Mouse (Mus musculus) Patski (cell line): ENCODE results near the gene Cfap61. TPM values are rescaled to one million over a fixed set of nuclear protein-coding genes. Genes with fewer than 3 reads are reported as not detected.

Experiments
- ATAC-seq: fragments of 100-300 bp; one replicate; pipeline ENCODE4 v1.8.0; 2021
- CTCF ChIA-PET: fragments of 350-600 bp; sonication (Branson Sonifier 250); formaldehyde crosslinking; loops from one replicate; lab custom pipeline; 2022; ENCODE audit warnings: inconsistent platforms; lab: Charles Lee
- POLR2A ChIA-PET: fragments of 350-600 bp; sonication (Branson Sonifier 250); formaldehyde crosslinking; loops from one replicate; lab custom pipeline; 2022; ENCODE audit warnings: antibody characterized with exemption, inconsistent platforms; lab: Charles Lee
- DNase-seq: peaks from one replicate; pipeline ENCODE4 v3.0.0-alpha.2; 2011; ENCODE audit warnings: low read depth, low spot score
- H3K27me3 ChIP-seq: fragments of 371-371 bp; one replicate; pipeline ENCODE4 v1.5.1; 2021
- CTCF ChIP-seq: fragments of 100-300 bp; IDR thresholded peaks from one replicate; pipeline ENCODE4 v1.5.1; 2021
- in situ Hi-C: fragments of 300-500 bp; cut with MboI; formaldehyde crosslinking; loops from 3 replicates; pipeline ENCODE4 v1.11.1; 2018; ENCODE audit warnings: low pct_unique_long_range_greater_than_20kb, mixed read lengths
- polyA plus RNA-seq: library from polyadenylated mRNA; unstranded; gene quantifications from one replicate; pipeline ENCODE4 v1.2.3, GENCODE M21; 2021

Gene Cfap61
- polyA plus RNA-seq, 1 experiment from 2014 or later = 0.64 TPM

DNA sequence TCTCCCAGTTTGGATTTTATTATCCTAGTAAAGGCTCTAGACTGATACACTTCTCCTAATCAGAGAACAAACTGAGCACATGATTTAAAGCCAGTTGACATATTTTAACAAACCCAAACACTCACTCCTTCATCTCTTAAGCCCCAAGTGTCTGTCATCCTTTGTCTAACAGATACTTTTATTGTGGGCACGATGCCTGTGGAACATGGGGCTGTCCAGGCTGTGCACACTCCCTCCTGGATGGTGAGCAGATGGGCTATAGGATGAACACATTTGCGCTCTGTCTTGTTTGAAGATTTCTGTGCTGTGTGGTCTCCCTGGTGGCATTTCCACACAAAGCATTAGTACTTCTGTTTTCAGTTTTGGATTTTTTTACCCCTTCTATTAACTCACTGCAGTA lies 293.9 kb downstream of the Cfap61 start:
- ATAC-seq = no peak

DNA sequence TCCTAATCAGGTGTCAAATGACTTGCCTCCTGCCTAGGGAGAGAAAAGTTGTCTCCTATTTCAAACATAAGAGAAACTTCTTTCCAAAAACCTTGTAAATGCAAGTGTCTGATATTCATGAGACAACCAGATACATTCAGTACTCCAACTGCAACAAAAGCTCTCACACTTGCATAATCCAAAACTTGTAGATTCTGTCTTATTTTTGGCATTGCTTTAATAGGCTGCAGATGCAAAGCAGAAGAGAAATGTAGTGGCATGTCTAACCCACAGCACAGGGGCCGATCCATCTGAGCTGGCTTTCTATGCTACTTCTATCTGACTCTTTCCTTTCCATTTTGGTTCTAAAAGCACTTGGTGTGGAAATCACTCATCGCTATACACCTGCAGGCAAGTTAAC lies 296.9 kb downstream of the Cfap61 start:
- CTCF ChIA-PET = no interaction called here
- no peak for DNase-seq
- no peak for ATAC-seq
- POLR2A ChIA-PET = no interaction called here
- no peak for TF ChIP-seq CTCF
- in situ Hi-C loops = no loop called here
- peaks cover 34% of the 10 kb centered on the region for H3K27me3 ChIP-seq

More for the DNA sequence above, 293.9 kb downstream of the Cfap61 start:
- POLR2A ChIA-PET = no interaction called here
- peaks cover 62% of the 10 kb centered on the region for H3K27me3 ChIP-seq
- CTCF ChIA-PET = no interaction called here
- in situ Hi-C loops = no loop called here
- DNase-seq = no peak
- TF ChIP-seq CTCF = no peak

DNA sequence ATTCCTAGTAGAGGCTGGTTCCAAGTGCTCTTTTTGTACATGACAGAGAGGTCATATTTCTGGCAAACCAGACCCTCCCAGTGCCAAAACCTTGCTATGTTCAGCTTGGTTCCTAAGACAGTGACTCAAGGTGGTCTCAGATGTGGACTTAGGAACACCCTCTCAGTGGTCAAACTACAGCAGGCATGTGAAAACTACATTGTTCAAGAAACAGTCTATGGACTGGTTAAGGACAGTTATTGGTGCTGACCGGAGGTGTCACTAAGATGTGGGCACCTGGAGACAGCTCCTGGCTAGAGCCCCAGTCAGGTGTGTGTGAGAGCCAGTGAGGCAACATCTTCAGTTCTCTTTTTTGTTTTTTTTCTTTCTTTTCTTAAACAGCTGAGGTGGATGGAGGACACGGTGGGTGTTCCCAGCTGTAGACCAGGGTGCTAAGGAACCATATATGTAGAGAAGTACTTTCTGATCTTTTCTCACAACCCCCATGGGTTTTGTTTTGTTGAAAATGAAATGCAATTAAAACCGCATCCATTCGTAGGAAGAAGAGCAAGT lies 304.7 kb downstream of the Cfap61 start:
- DNase-seq (no peak), ATAC-seq (no peak)
- POLR2A ChIA-PET = interaction anchor here (0.6 to 0.7 kb wide), 2 partner anchors 130 to 294 kb away, joined by 3 to 9 read pairs; no protein-coding TSS in a partner anchor
- no peak for TF ChIP-seq CTCF
- in situ Hi-C loops = no loop called here
- CTCF ChIA-PET = no interaction called here
- H3K27me3 ChIP-seq = no peaks in the 10 kb centered on the region

DNA sequence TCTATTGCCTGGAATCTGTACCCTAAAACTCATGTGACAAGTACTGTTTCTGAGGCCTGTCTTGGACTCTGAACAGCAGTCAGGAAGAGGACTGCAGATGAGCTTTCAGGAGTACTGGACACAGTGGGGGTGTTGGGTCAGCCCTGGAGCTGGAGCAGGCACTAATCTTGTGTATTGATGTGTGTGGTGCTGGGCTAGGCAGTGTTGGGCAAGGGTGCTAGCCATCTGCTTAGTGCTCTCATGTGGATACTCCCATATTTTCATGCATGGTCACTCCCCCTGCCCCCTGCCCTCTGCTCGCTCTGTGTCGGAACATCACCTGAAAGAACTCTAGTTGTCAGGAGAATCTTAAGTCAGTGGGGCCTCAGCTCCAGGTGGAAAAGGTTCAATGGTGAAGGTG lies 309.5 kb downstream of the Cfap61 start:
- in situ Hi-C loops = no loop called here
- ChIA-PET POLR2A (no interaction called here), CTCF (no interaction called here)
- TF ChIP-seq CTCF = no peak
- H3K27me3 ChIP-seq = no peaks in the 10 kb centered on the region
- no peak for ATAC-seq
- DNase-seq = no peak

DNA sequence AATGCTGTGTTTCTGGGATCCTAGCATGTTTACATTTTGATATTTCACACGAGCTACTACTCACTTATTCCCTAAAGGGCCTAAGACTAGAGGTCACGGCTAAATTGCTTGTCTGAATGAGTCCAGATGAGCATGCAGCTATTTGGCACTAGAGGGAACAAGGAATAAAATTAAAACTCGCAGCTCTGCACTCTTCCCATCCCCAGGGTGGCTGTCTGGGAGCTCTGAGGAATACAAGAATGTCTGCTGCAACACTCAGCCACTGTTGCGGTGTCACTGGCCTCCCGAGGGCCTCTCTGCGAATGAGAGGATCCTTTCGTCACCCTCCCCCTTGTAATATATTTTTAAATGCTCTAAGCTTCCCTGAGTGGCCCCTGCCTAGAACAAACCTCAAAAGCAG lies 310.8 kb downstream of the Cfap61 start:
- ATAC-seq = no peak
- ChIA-PET POLR2A (no interaction called here), CTCF (interaction anchor here (1.4 to 1.6 kb wide), 2 partner anchors 10 to 11 kb away, joined by 4 to 8 read pairs; no protein-coding TSS in a partner anchor)
- TF ChIP-seq CTCF = no peak
- in situ Hi-C loops = no loop called here
- no peak for DNase-seq
- no peaks in the 10 kb centered on the region for H3K27me3 ChIP-seq

DNA sequence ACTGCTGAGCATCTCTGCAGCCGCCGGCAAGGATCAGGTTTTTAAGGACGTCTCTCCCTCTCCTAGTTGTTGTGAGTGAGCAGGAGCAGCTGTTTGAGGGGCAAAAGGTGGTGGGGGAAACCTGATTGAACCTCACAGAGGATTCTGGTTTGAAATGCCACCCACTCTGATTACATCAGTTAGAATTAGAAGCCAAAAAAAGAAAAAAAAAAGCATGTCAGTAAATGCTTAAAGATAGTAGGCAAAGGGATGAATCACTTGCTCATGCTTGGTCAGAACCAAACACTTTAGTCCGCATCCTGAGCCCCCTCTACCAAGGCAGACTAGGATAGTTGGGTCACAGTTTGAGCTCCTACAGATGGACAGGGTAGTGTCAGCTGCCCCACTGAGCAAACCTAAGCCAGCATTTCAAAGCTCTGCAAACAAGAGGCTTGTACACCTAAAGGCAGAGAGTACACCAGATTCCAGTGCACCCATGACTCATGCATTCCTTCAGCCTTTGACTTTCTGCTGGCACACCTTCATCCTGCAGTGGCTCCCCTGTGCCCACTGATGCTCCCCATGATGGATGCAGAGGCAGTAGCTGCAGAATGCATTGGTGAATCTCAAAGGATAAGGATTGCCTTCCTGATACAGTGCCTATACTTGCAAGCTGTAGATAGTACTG lies 312.0 kb downstream of the Cfap61 start:
- CTCF ChIA-PET = interaction anchor here (1.2 to 1.6 kb wide), 4 partner anchors 9 to 12 kb away, joined by 3 to 8 read pairs (median 4); no protein-coding TSS in a partner anchor

DNA sequence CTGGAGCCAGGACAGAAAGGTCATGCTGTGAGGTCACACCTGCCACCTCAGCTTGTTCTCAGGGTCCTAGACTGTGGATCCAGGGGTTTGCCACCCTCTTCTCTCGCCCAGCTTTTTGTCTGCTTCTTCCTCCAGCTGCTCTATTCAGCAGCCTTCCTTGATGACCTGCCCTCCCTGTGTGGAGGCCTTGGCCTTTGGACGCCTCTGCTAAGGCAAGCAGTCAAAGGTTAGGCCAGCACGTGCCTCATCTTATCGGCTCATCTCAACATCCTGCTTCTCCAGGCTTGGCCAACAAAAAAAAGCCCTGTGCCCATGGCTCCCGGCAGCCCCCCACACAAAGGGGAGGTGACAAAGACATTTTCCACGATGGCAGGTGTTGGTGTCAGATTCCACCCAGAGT lies 313.0 kb downstream of the Cfap61 start:
- ChIA-PET CTCF (interaction anchor here (1.2 kb wide), 1 partner anchor 8 kb away, joined by 3 read pairs; no protein-coding TSS in a partner anchor), POLR2A (no interaction called here)
- H3K27me3 ChIP-seq = no peaks in the 10 kb centered on the region
- in situ Hi-C loops = no loop called here
- ATAC-seq = no peak
- DNase-seq = no peak
- no peak for TF ChIP-seq CTCF

More for the DNA sequence above, 312.0 kb downstream of the Cfap61 start:
- TF ChIP-seq CTCF = no peak
- H3K27me3 ChIP-seq = no peaks in the 10 kb centered on the region
- in situ Hi-C loops = no loop called here
- ATAC-seq (peak; percentile 86), DNase-seq (no peak)
- POLR2A ChIA-PET = no interaction called here

DNA sequence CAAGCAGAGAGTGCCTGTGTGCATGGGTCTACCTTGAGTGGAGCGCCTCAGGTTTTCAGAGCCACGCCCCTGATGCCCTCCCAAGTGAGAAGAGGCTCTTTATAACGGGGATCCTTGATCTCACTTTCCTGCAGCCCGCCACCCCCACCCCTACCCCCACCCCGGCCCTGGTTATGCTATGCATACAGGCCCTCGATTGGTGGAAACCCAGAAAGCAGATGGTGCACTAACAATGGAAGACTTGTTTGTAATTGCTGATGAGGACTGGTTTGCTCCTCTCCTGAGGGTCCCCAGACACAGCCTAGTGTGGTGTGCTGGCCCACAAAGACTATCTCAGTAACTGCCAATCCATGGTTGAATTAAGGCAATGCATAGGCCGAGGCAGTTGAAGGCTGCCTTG lies 314.4 kb downstream of the Cfap61 start:
- ATAC-seq (no peak), DNase-seq (no peak)
- ChIA-PET CTCF (no interaction called here), POLR2A (no interaction called here)
- TF ChIP-seq CTCF = no peak
- in situ Hi-C loops = no loop called here
- no peaks in the 10 kb centered on the region for H3K27me3 ChIP-seq

DNA sequence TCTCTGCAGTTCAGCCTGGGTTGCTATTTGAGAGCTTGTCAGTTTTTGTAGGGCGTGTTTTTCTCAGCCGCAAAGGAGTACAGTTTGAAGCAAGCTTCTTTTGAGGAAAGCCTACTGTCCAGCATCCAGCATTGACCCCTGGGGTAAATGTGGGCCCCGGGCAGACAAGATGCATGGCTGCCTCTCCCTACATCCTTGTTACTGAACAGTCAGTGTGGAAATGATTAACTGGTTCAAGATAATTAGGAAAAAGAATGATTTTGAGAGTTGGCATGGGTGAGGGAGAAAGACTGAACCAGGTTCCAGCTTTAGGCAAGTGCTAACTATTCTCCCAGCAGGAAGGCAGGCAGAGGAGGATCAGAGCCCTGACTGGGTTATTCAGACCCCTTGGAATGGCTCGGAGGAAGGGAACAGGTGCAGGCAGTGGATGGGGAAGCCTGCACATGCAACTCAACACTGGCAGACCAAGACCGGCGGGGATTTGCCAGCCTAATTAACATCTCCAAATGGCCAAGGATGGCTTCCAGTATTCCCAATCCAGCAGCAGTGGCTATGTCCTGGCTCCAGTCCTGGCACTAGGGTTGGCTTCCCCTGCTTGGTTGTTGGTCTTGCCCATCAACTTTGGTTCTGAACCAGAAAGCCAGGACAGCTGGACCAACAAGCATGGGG lies 315.8 kb downstream of the Cfap61 start:
- no peak for TF ChIP-seq CTCF
- POLR2A ChIA-PET = no interaction called here
- DNase-seq = no peak
- in situ Hi-C loops = no loop called here
- no peaks in the 10 kb centered on the region for H3K27me3 ChIP-seq
- CTCF ChIA-PET = no interaction called here
- no peak for ATAC-seq

DNA sequence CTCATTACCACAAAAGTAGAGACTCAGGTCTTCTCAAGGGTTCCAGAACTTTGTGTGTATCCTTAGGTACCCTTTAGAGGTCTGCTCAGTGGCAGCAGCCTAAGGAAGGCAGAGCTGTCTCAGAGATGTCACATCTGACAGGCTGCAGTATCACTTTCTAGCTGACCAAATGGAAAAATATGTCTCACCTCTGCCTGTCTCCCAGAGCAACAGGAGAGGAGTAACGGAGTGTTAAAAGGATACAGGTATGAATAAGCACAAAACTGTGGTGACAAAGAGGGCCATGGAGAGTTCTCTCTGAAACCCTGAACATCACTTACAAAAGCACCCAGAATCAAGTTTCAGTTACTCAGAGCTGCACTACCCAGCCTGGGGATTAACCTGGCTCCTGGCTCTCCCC lies 319.8 kb downstream of the Cfap61 start:
- POLR2A ChIA-PET = no interaction called here
- DNase-seq = no peak
- H3K27me3 ChIP-seq = no peaks in the 10 kb centered on the region
- in situ Hi-C loops = no loop called here
- CTCF ChIA-PET = interaction anchor here (1.5 kb wide), 1 partner anchor 140 kb away, joined by 3 read pairs; no protein-coding TSS in a partner anchor
- TF ChIP-seq CTCF = no peak
- no peak for ATAC-seq

DNA sequence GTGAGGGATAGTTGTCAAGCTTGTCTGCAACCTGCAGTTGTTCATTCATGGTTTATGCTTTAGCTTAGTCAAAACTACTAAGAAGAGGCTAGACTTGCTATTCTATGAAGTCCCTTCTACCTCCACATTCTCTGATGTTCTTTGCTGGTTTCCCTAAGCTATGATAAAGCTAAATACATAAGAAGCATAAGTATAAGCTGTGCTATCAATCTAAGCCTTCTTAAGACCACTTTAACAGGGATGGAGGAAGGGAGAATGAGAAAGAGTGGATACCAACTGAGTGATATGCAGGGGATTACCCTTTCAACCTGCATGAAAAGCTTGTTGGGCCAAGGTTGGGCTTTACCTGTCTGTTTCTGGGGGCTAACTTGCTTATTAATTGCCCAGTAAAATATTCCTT lies 321.1 kb downstream of the Cfap61 start:
- ChIA-PET POLR2A (interaction anchor here (1.4 kb wide), 1 partner anchor 13 kb away, joined by 3 read pairs; no protein-coding TSS in a partner anchor), CTCF (interaction anchor here (0.6 to 1.6 kb wide), 5 partner anchors 9 to 159 kb away, joined by 3 to 4 read pairs (median 3); no protein-coding TSS in a partner anchor)
- ATAC-seq (no peak), DNase-seq (no peak)
- H3K27me3 ChIP-seq = no peaks in the 10 kb centered on the region
- in situ Hi-C loops = no loop called here
- TF ChIP-seq CTCF = no peak
